10 mouse cellular contexts compared by ENCODE assay signal in genomic region chr2:155098720-155099380, GRCm38 (mm10). TPM values are rescaled to one million over a fixed set of nuclear protein-coding genes. Genes with fewer than 3 reads are reported as not detected.
DNase-seq lines count a peak whose midpoint lies in the region; ATAC-seq and TF ChIP-seq lines count a peak whose summit lies in the region.
"Had no signal": no experiment of that assay in that cellular context is flagged by ENCODE, and none has a peak within 500 bp of the region (broad histone marks: within the 10 kb centered on the region; RNA-seq: fewer than 3 reads in every experiment).

No protein-coding gene starts in this region.

- ATAC-seq in forebrain, postnatal 0 days: no peak
- no peak for ATAC-seq in forebrain, embryonic 12.5 days (ENCODE audit: low FRiP score)
- no peak for ATAC-seq in lung, embryonic 14.5 days (ENCODE audit: insufficient read depth)
- no peak for ATAC-seq in hindbrain, embryonic 12.5 days (ENCODE audit: low FRiP score)
- ATAC-seq: forebrain, embryonic 16.5 days had no signal

- TF ChIP-seq CTCF in forebrain, postnatal 0 days (IDR thresholded peaks at IDR 0.05; ENCODE audit: low read depth): peak; percentile 26
- peak; percentile 45 for TF ChIP-seq CTCF in lung, embryonic 14.5 days (IDR thresholded peaks at IDR 0.05; ENCODE audit: low read depth)
- no peak for TF ChIP-seq CTCF in lung, adult 2 months (IDR thresholded peaks at IDR 0.05; ENCODE audit: insufficient read depth, low read length)

- DNase-seq in forebrain, postnatal 0 days: no peak
- peak; percentile 55 for DNase-seq in lung, embryonic 14.5 days
- DNase-seq in lung, adult 2 months: no peak
- DNase-seq in adipocyte (ENCODE audit: low spot score): peak; percentile 26
- DNase-seq in mesoderm, embryonic 11.5 days (ENCODE audit: low read depth, low spot score): peak; percentile 27
- DNase-seq in left cerebral cortex, postnatal 25 days (ENCODE audit: low spot score in 2 of 2): no peak
- DNase-seq: heart, postnatal 4 days had no signal

- WGBS in forebrain, postnatal 0 days: 89% methylated on average over 9 of the region's 9 CpGs
- 91% methylated on average over 9 of the region's 9 CpGs for WGBS in forebrain, embryonic 12.5 days
- WGBS in lung, embryonic 14.5 days: 81% methylated on average over 9 of the region's 9 CpGs
- WGBS in lung, adult 2 months: 83% methylated on average over 9 of the region's 9 CpGs
- WGBS in hindbrain, embryonic 12.5 days: 82% methylated on average over 9 of the region's 9 CpGs

- TF ChIP-seq POLR2A in lung, adult 2 months (IDR thresholded peaks at IDR 0.05; ENCODE audit: borderline replicate concordance, extremely low read depth, low read depth, low read length): no peak

- intact Hi-C loops in left cerebral cortex, postnatal 25 days (cut with DNase I): no loop called here

- H3K4me3 ChIP-seq in forebrain, postnatal 0 days (ENCODE audit: low read depth, low read length): no peak overlapping the region
- no peak overlapping the region for H3K4me3 ChIP-seq in forebrain, embryonic 12.5 days (replicated peaks)
- no peak overlapping the region for H3K4me3 ChIP-seq in lung, embryonic 14.5 days (ENCODE audit: low read depth, low read length)
- no peak overlapping the region for H3K4me3 ChIP-seq in lung, adult 2 months (replicated peaks; ENCODE audit: extremely low read depth, low read depth, low read length)
- no peak overlapping the region for H3K4me3 ChIP-seq in hindbrain, embryonic 12.5 days

- H3K4me1 ChIP-seq in forebrain, postnatal 0 days (ENCODE audit: insufficient read depth): no peaks in the 10 kb centered on the region
- H3K4me1 ChIP-seq in forebrain, embryonic 12.5 days: no peaks in the 10 kb centered on the region
- H3K4me1 ChIP-seq in lung, embryonic 14.5 days (ENCODE audit: insufficient read depth): no peaks in the 10 kb centered on the region
- no peaks in the 10 kb centered on the region for H3K4me1 ChIP-seq in lung, adult 2 months (ENCODE audit: control insufficient read depth, insufficient read depth, low read length)
- no peaks in the 10 kb centered on the region for H3K4me1 ChIP-seq in hindbrain, embryonic 12.5 days

- H3K9ac ChIP-seq in forebrain, postnatal 0 days: no peak overlapping the region
- no peak overlapping the region for H3K9ac ChIP-seq in forebrain, embryonic 12.5 days
- H3K9ac ChIP-seq in lung, embryonic 14.5 days: no peak overlapping the region
- H3K9ac ChIP-seq in hindbrain, embryonic 12.5 days: no peak overlapping the region

- no peaks in the 10 kb centered on the region for H3K36me3 ChIP-seq in forebrain, postnatal 0 days (ENCODE audit: insufficient read depth)
- H3K36me3 ChIP-seq in forebrain, embryonic 12.5 days (replicated peaks): no peaks in the 10 kb centered on the region
- no peaks in the 10 kb centered on the region for H3K36me3 ChIP-seq in lung, embryonic 14.5 days (ENCODE audit: insufficient read depth)
- no peaks in the 10 kb centered on the region for H3K36me3 ChIP-seq in hindbrain, embryonic 12.5 days

- no peaks in the 10 kb centered on the region for H3K9me3 ChIP-seq in forebrain, postnatal 0 days (ENCODE audit: low read length)
- no peaks in the 10 kb centered on the region for H3K9me3 ChIP-seq in forebrain, embryonic 12.5 days
- H3K9me3 ChIP-seq in lung, embryonic 14.5 days (ENCODE audit: low read depth, low read length): no peaks in the 10 kb centered on the region
- no peaks in the 10 kb centered on the region for H3K9me3 ChIP-seq in hindbrain, embryonic 12.5 days (replicated peaks)

- H3K4me2 ChIP-seq in forebrain, postnatal 0 days (ENCODE audit: low read depth): no peak overlapping the region
- no peak overlapping the region for H3K4me2 ChIP-seq in forebrain, embryonic 12.5 days
- H3K4me2 ChIP-seq in lung, embryonic 14.5 days: no peak overlapping the region
- H3K4me2 ChIP-seq in hindbrain, embryonic 12.5 days (replicated peaks): no peak overlapping the region

- H3K27me3 ChIP-seq in forebrain, postnatal 0 days (ENCODE audit: insufficient read depth, low read length): no peaks in the 10 kb centered on the region
- no peaks in the 10 kb centered on the region for H3K27me3 ChIP-seq in forebrain, embryonic 12.5 days
- H3K27me3 ChIP-seq in lung, embryonic 14.5 days (ENCODE audit: insufficient read depth, low read length): no peaks in the 10 kb centered on the region
- no peaks in the 10 kb centered on the region for H3K27me3 ChIP-seq in hindbrain, embryonic 12.5 days

- no peak overlapping the region for H3K27ac ChIP-seq in forebrain, postnatal 0 days (ENCODE audit: low read depth, low read length)
- H3K27ac ChIP-seq in forebrain, embryonic 12.5 days: no peak overlapping the region
- no peak overlapping the region for H3K27ac ChIP-seq in lung, embryonic 14.5 days (ENCODE audit: low read depth)
- no peak overlapping the region for H3K27ac ChIP-seq in hindbrain, embryonic 12.5 days

RNA-seq across cellular contexts. Expression of gene Ahcy, which starts 24.6 kb away (rescaled TPM):
- total RNA-seq in forebrain, postnatal 0 days (2014; rRNA removed): 62.7 and 70.1 TPM in 2 replicates
- 42.2 and 42.6 TPM in 2 replicates for polyA plus RNA-seq in forebrain, postnatal 0 days (2015; fragmentation: Nextera tagmentation; extraction: Ambion mirVana)
- 61.2 and 62.6 TPM in 2 replicates for polyA plus RNA-seq in forebrain, embryonic 12.5 days (2016; fragmentation: Nextera tagmentation; extraction: Ambion mirVana)
- 74.7 and 85.6 TPM in 2 replicates for polyA plus RNA-seq in lung, embryonic 14.5 days (2014; fragmentation: Nextera tagmentation; extraction: Ambion mirVana)
- 19.2 and 27.8 TPM in 2 replicates for polyA plus RNA-seq in lung, adult 2 months (2012; rRNA removed)
- polyA plus RNA-seq in hindbrain, embryonic 12.5 days (2016; fragmentation: Nextera tagmentation; extraction: Ambion mirVana): 48.8 and 49.7 TPM in 2 replicates
- total RNA-seq in left cerebral cortex, postnatal 25 days (2021): 10 to 100 TPM; 14.0 to 14.5 TPM

RNA-seq across cellular contexts. Expression of gene Itch, which starts 34.5 kb away (rescaled TPM):
- total RNA-seq in forebrain, postnatal 0 days (2014; rRNA removed): 45.7 and 49.5 TPM in 2 replicates
- 10.0 and 17.4 TPM in 2 replicates for polyA plus RNA-seq in forebrain, postnatal 0 days (2015; fragmentation: Nextera tagmentation; extraction: Ambion mirVana)
- 62.8 and 69.2 TPM in 2 replicates for polyA plus RNA-seq in forebrain, embryonic 12.5 days (2016; fragmentation: Nextera tagmentation; extraction: Ambion mirVana)
- 52.9 and 57.1 TPM in 2 replicates for polyA plus RNA-seq in lung, embryonic 14.5 days (2014; fragmentation: Nextera tagmentation; extraction: Ambion mirVana)
- polyA plus RNA-seq in lung, adult 2 months (2012; rRNA removed): 7.5 and 12.0 TPM in 2 replicates
- 60.3 and 68.5 TPM in 2 replicates for polyA plus RNA-seq in hindbrain, embryonic 12.5 days (2016; fragmentation: Nextera tagmentation; extraction: Ambion mirVana)
- 10 to 100 TPM; 52.0 to 52.1 TPM for total RNA-seq in left cerebral cortex, postnatal 25 days (2021)

Comparison
In these comparisons a context has a peak if more than half of its experiments do, and no peak if none do; other contexts are left out.
1. DNase-seq: peak in lung, embryonic 14.5 days (single experiment), adipocyte (single experiment) and mesoderm, embryonic 11.5 days (single experiment); none in forebrain, postnatal 0 days (single experiment), lung, adult 2 months (single experiment) and left cerebral cortex, postnatal 25 days (0 of 2).